Mouse (Mus musculus): Measurements from ENCODE around the gene Tnfsf10. TPM values are rescaled to one million over a fixed set of nuclear protein-coding genes. Genes with fewer than 3 reads are reported as not detected.
"Not testable (repeated sequence)": the region's sequence is repeated elsewhere in the genome, so short reads cannot be mapped to it uniquely, and the experiment has no call there.

Tnfsf10 gene
- polyA plus RNA-seq, 1 experiment from 2014 or later, result 0.23 TPM

GRCm38 (mm10) chr3:27272926-27273745 is 43.7 kb upstream of the Tnfsf10 start:
- Histone ChIP-seq H3K4me2 (ENCODE audit: low read depth, low read length) (peak overlapping the region; percentile 10; the same call in 1 of the 2 replicates), H3K4me3 (ENCODE audit: low read depth, low read length) (no peak overlapping the region), H3K27me3 (ENCODE audit: insufficient read depth, low read length) (no peaks in the 10 kb centered on the region), H3K9me3 (ENCODE audit: low read length) (no peaks in the 10 kb centered on the region), H3K4me1 (ENCODE audit: insufficient read depth) (peaks cover 10% of the 10 kb centered on the region), H3K9ac (replicated peaks) (no peak overlapping the region; the same call in 1 of the 2 replicates), H3K27ac (ENCODE audit: low read depth) (no peak overlapping the region), H3K36me3 (replicated peaks; ENCODE audit: insufficient read depth, low read length) (no peaks in the 10 kb centered on the region)
- ATAC-seq (no peak), DNase-seq (no peak)
- 45% methylated on average over 7 of the region's 7 CpGs for whole genome bisulfite sequencing (ENCODE audit: insufficient replicate concordance)
- no peak for TF ChIP-seq EP300 (IDR thresholded peaks at IDR 0.05; ENCODE audit: low read depth)
- no peak for TF ChIP-seq CTCF (IDR thresholded peaks at IDR 0.05; ENCODE audit: low read depth)

DNA sequence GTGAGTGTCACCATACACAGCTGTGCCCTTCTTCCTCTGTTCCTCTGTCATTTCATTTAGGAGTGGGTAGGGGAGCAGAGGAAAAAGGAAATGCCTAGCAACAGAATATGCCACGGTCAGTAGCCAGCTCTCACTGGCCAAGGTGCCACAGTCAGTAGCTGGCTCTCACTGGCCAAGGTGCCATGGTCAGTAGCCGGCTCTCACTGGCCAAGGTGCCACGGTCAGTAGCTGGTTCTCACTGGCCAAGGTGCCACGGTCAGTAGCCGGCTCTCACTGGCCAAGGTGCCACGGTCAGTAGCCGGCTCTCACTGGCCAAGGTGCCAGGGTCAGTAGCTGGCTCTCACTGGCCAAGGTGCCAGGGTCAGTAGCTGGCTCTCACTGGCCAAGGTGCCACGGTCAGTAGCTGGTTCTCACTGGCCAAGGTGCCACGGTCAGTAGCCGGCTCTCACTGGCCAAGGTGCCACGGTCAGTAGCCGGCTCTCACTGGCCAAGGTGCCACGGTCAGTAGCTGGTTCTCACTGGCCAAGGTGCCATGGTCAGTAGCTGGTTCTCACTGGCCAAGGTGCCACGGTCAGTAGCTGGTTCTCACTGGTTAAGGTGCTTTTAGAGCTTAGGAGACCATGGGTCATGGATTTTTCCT is 37.4 kb upstream of the Tnfsf10 start:
- not testable (repeated sequence) for H3K4me3 ChIP-seq (ENCODE audit: low read depth, low read length); H3K36me3 ChIP-seq (replicated peaks; ENCODE audit: insufficient read depth, low read length); H3K27ac ChIP-seq (ENCODE audit: low read depth); H3K4me2 ChIP-seq (ENCODE audit: low read depth, low read length); H3K27me3 ChIP-seq (ENCODE audit: insufficient read depth, low read length); ATAC-seq; H3K9ac ChIP-seq (replicated peaks); DNase-seq; H3K9me3 ChIP-seq (ENCODE audit: low read length)
- WGBS (ENCODE audit: insufficient replicate concordance), result 90% methylated on average over 14 of the region's 14 CpGs
- peaks cover 12% of the 10 kb centered on the region for H3K4me1 ChIP-seq (ENCODE audit: insufficient read depth)

- WGBS (ENCODE audit: insufficient replicate concordance), result 42% methylated on average over 11 of the region's 11 CpGs
- ATAC-seq (peak; percentile 40), DNase-seq (peak; percentile 43)
- TF ChIP-seq EP300 (IDR thresholded peaks at IDR 0.05; ENCODE audit: low read depth), result no peak
- TF ChIP-seq CTCF (IDR thresholded peaks at IDR 0.05; ENCODE audit: low read depth), result no peak
- H3K36me3 ChIP-seq (replicated peaks; ENCODE audit: insufficient read depth, low read length), result no peaks in the 10 kb centered on the region
- H3K27ac ChIP-seq (ENCODE audit: low read depth), result peak overlapping the region; percentile 44; the same call in 1 of the 2 replicates
- no peak overlapping the region for H3K4me3 ChIP-seq (ENCODE audit: low read depth, low read length)
- H3K27me3 ChIP-seq (ENCODE audit: insufficient read depth, low read length), result no peaks in the 10 kb centered on the region
- no peak overlapping the region for H3K9ac ChIP-seq (replicated peaks)
- H3K4me1 ChIP-seq (ENCODE audit: insufficient read depth), result peaks cover 12% of the 10 kb centered on the region
- H3K4me2 ChIP-seq (ENCODE audit: low read depth, low read length), result peak overlapping the region; percentile 32; the same call in 1 of the 2 replicates
- no peaks in the 10 kb centered on the region for H3K9me3 ChIP-seq (ENCODE audit: low read length)
Measured at GRCm38 (mm10) chr3:27280280-27280749, 36.5 kb upstream of the Tnfsf10 start.

GRCm38 (mm10) chr3:27283071-27283713 is 33.6 kb upstream of the Tnfsf10 start:
- DNase-seq, result peak; percentile 70
- TF ChIP-seq EP300 (IDR thresholded peaks at IDR 0.05; ENCODE audit: low read depth), result peak; percentile 48; the same call in 1 of the 2 replicates
- no peak for TF ChIP-seq CTCF (IDR thresholded peaks at IDR 0.05; ENCODE audit: low read depth)
- peak overlapping the region; percentile 63 for H3K4me2 ChIP-seq (ENCODE audit: low read depth, low read length)
- H3K27ac ChIP-seq (ENCODE audit: low read depth), result peak overlapping the region; percentile 8; the same call in 1 of the 2 replicates
- H3K9me3 ChIP-seq (ENCODE audit: low read length), result no peaks in the 10 kb centered on the region
- WGBS (ENCODE audit: insufficient replicate concordance), result 12% methylated on average over 27 of the region's 27 CpGs
- no peaks in the 10 kb centered on the region for H3K27me3 ChIP-seq (ENCODE audit: insufficient read depth, low read length)
- peaks cover 12% of the 10 kb centered on the region for H3K4me1 ChIP-seq (ENCODE audit: insufficient read depth)
- H3K36me3 ChIP-seq (replicated peaks; ENCODE audit: insufficient read depth, low read length), result no peaks in the 10 kb centered on the region
- H3K4me3 ChIP-seq (ENCODE audit: low read depth, low read length), result peak overlapping the region; percentile 24
- peak overlapping the region; percentile 28; the same call in 1 of the 2 replicates for H3K9ac ChIP-seq (replicated peaks)
- peak; percentile 78 for ATAC-seq

- ATAC-seq, result no peak
- no peak for DNase-seq
- peaks cover 12% of the 10 kb centered on the region for H3K4me1 ChIP-seq (ENCODE audit: insufficient read depth)
- TF ChIP-seq EP300 (IDR thresholded peaks at IDR 0.05; ENCODE audit: low read depth), result no peak
- TF ChIP-seq CTCF (IDR thresholded peaks at IDR 0.05; ENCODE audit: low read depth), result no peak
- H3K4me2 ChIP-seq (ENCODE audit: low read depth, low read length), result peak overlapping the region; percentile 63
- H3K27ac ChIP-seq (ENCODE audit: low read depth), result peak overlapping the region; percentile 8; the same call in 1 of the 2 replicates
- H3K36me3 ChIP-seq (replicated peaks; ENCODE audit: insufficient read depth, low read length), result no peaks in the 10 kb centered on the region
- no peak overlapping the region for H3K4me3 ChIP-seq (ENCODE audit: low read depth, low read length)
- H3K9ac ChIP-seq (replicated peaks), result no peak overlapping the region
- H3K27me3 ChIP-seq (ENCODE audit: insufficient read depth, low read length), result no peaks in the 10 kb centered on the region
- 58% methylated on average over 7 of the region's 7 CpGs for WGBS (ENCODE audit: insufficient replicate concordance)
- no peaks in the 10 kb centered on the region for H3K9me3 ChIP-seq (ENCODE audit: low read length)
Measured at GRCm38 (mm10) chr3:27283796-27284195, 33.0 kb upstream of the Tnfsf10 start.

DNA sequence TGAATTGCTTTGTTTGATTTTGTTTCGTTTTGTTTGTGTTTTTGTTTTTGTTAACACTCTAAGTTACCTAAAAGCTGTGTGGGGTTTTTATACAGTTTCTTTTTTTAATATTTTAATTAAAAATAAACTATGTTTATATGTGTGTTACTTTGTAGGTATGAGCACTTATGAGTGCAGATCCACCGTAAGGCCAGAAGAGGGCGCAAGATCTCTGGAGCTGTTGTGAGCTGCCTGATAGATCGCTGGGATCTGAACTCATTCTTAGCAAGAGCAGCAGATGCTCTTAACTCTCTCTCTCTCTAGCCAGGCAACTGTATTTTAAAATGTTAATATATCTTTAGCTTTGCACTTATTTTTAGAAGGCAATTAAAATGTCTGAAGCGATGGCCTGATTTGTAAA is 32.6 kb upstream of the Tnfsf10 start:
- no peaks in the 10 kb centered on the region for H3K36me3 ChIP-seq (replicated peaks; ENCODE audit: insufficient read depth, low read length)
- H3K4me3 ChIP-seq (ENCODE audit: low read depth, low read length), result no peak overlapping the region
- no peak overlapping the region for H3K27ac ChIP-seq (ENCODE audit: low read depth)
- no peak overlapping the region for H3K9ac ChIP-seq (replicated peaks)
- no peak for DNase-seq
- no peak overlapping the region for H3K4me2 ChIP-seq (ENCODE audit: low read depth, low read length)
- no peak for ATAC-seq
- TF ChIP-seq CTCF (IDR thresholded peaks at IDR 0.05; ENCODE audit: low read depth) (peak; percentile 42), EP300 (IDR thresholded peaks at IDR 0.05; ENCODE audit: low read depth) (no peak)
- WGBS (ENCODE audit: insufficient replicate concordance), result 87% methylated on average over 5 of the region's 5 CpGs
- H3K4me1 ChIP-seq (ENCODE audit: insufficient read depth), result peaks cover 12% of the 10 kb centered on the region
- no peaks in the 10 kb centered on the region for H3K27me3 ChIP-seq (ENCODE audit: insufficient read depth, low read length)
- no peaks in the 10 kb centered on the region for H3K9me3 ChIP-seq (ENCODE audit: low read length)
